Mouse (Mus musculus): ENCODE data around the gene Dedd. TPM values are rescaled to one million over a fixed set of nuclear protein-coding genes. Genes with fewer than 3 reads are reported as not detected.
"Not testable (repeated sequence)": the region's sequence is repeated elsewhere in the genome, so short reads cannot be mapped to it uniquely, and the experiment has no call there.

Dedd gene
- polyA plus RNA-seq, 1 experiment from 2014 or later = 54.3 TPM

DNA sequence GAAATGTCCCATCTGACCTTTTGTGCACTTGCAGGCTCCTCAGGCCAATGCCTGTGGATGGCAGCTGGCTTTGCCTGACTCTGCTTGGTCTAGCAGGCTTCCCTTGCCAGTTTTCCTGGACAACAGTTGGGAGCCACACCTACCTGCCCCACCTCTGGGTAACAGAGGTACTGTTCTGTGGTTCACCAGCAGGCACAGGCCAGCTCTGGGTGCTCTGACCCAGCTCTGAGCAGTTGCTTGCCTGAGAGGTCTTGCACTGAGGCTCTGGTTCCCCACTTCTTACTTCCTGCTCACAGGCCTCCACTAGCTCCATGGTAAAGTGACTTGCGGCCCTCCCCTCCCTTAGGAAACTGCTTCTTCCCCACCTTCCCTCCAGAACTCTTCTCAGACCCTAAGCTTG, 6.9 kb upstream of the Dedd start:
- H3K4me2 ChIP-seq (replicated peaks) = no peak overlapping the region
- H3K36me3 ChIP-seq = no peaks in the 10 kb centered on the region
- no peak overlapping the region for H3K4me3 ChIP-seq (replicated peaks)
- H3K9ac ChIP-seq (replicated peaks) = no peak overlapping the region
- H3K27ac ChIP-seq = no peak overlapping the region
- ATAC-seq = peak; percentile 70; the same call in 1 of the 2 replicates
- peaks cover 12% of the 10 kb centered on the region for H3K4me1 ChIP-seq (replicated peaks)
- no peaks in the 10 kb centered on the region for H3K9me3 ChIP-seq
- WGBS = 83% methylated on average over 1 of the region's 1 CpGs
- no peaks in the 10 kb centered on the region for H3K27me3 ChIP-seq

DNA sequence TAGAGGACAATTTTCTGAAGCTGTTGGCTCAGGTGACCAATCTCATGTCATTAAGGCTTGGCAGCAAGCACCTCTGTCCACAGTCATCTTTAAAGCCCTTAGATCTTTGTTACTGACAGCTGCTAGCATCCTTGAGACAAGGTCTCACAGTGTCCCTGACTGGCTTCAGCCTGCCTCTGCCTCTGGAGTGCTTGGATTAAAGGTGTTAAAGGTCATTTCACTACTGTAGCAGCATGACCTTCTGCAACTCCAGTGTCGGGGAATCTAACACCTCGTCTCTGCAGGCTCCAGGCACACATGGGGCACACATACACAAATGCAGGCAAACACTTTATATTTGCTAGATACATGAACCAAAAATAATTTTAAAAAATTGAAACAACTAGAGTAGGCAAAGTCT, 3.4 kb upstream of the Dedd start:
- Histone ChIP-seq H3K27ac (no peak overlapping the region), H3K27me3 (no peaks in the 10 kb centered on the region), H3K4me1 (replicated peaks) (peaks cover 32% of the 10 kb centered on the region), H3K36me3 (no peaks in the 10 kb centered on the region), H3K9me3 (no peaks in the 10 kb centered on the region), H3K9ac (replicated peaks) (no peak overlapping the region), H3K4me3 (replicated peaks) (no peak overlapping the region), H3K4me2 (replicated peaks) (no peak overlapping the region)
- 89% methylated on average over 2 of the region's 2 CpGs for WGBS
- no peak for ATAC-seq

DNA sequence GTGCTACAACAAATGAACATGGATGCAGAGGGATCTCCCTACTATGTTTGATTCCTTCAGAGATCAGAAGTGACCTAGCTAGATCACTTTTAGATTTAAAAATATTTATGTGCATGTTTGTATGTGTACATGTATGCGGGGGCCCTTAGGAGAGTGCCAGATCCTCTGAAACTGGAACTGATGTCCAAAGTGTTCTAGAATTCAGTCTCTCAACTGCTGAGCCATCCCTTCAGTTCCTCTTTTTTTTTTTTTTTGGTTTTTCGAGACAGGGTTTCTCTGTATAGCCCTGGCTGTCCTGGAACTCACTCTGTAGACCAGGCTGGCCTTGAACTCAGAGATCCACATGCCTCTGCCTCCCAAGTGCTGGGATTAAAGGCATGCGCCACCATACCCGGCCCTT, 2.4 kb upstream of the Dedd start:
- not testable (repeated sequence) for H3K27ac ChIP-seq; H3K9ac ChIP-seq (replicated peaks); H3K27me3 ChIP-seq; H3K4me2 ChIP-seq (replicated peaks); H3K36me3 ChIP-seq; H3K4me3 ChIP-seq (replicated peaks); H3K9me3 ChIP-seq; ATAC-seq
- WGBS = 89% methylated on average over 4 of the region's 4 CpGs
- peaks cover 43% of the 10 kb centered on the region for H3K4me1 ChIP-seq (replicated peaks)

DNA sequence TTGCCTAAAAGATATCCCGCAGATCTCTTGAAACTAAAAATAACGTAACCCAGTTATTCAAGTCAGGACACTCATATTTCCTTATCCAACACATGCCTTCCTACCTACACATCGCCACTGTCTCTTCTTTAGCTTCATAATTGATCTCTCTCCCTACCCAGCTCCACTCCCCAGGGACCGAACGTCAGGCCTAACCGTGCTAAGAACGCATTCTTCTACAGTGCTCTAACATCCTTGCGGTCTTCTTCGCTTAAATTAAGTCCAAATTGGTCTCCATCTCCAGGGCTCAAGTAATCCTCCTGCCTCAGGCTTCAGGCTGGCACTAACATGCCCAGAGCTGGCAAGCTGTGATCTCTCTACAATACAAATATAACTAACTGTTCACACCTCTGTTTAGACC, 701 bp upstream of the Dedd start:
- peak overlapping the region; percentile 72 for H3K4me2 ChIP-seq (replicated peaks)
- H3K27ac ChIP-seq = peak overlapping the region; percentile 98
- H3K9me3 ChIP-seq = no peaks in the 10 kb centered on the region
- H3K4me3 ChIP-seq (replicated peaks) = peak overlapping the region; percentile 85
- peaks cover 9% of the 10 kb centered on the region; the same call in 1 of the 2 replicates for H3K36me3 ChIP-seq
- 0 out of 2 replicates have a peak, but pooled peaks have one; percentile 0 for ATAC-seq
- H3K27me3 ChIP-seq = no peaks in the 10 kb centered on the region
- H3K4me1 ChIP-seq (replicated peaks) = peaks cover 55% of the 10 kb centered on the region
- H3K9ac ChIP-seq (replicated peaks) = peak overlapping the region; percentile 81
- WGBS = 34% methylated on average over 9 of the region's 9 CpGs

DNA sequence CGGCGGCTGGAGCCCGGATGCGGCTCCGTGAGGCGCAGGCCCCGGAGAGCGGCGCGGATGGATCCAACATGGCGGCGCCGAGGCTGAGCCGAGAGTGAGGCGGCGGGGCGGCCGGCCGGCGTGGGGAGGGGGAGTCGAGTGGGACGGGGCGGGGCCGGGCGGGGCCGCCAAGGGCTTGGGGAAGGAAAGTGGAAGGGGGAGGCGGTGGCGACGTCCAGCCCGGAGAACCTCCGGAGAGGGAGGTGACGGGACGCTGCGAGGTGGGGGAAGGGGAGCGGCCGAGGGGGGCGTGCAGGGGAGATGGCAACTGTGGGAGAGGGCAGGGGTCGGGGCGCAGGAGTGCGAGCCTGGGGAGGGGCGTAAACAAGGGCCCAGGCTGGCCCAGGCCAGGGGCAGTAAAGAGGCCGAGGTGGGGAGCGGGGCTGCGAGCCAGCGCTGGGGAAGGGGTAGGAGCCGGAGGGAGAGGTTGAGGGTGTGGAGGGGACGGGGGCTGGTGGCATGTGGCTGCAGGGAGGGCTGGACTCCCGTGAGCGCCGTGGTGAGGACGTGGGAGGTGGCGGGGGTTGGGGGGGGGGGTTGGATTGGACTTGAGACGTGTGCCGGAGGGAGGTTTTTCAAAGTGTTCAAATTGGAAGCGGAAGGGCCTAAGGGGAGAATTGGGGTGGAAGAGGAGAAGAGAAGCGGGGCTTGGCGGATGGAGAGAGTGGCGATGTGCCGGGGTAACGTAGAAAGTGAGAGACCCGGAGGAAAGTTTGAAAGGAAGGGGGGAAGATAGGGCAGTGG, 679 bp downstream of the Dedd start:
- Histone ChIP-seq H3K4me2 (replicated peaks) (peak overlapping the region; percentile 72), H3K9me3 (no peaks in the 10 kb centered on the region), H3K4me3 (replicated peaks) (peak overlapping the region; percentile 85), H3K9ac (replicated peaks) (peak overlapping the region; percentile 81), H3K27me3 (no peaks in the 10 kb centered on the region), H3K36me3 (peaks cover 17% of the 10 kb centered on the region), H3K27ac (peak overlapping the region; percentile 98), H3K4me1 (replicated peaks) (peaks cover 63% of the 10 kb centered on the region)
- WGBS = under 1% methylated on average over 55 of the region's 61 CpGs
- ATAC-seq = peak; percentile 89

DNA sequence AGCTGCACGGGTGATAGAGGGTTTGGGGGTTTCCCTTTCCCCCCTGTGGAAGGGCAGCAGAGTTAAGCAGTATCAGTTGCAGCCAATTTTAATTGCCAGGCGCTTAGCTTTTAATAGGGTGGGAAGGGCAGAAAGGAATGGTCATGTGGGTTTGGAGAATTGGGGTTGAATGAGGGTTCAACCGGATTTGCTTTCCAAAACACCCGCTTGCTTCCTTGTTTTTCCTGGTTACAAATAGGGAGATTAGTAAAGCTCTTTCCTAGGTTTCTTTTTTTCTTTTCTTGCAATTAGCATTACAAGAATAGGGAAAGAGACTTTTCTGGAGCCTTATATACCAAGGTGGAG, 1.2 kb downstream of the Dedd start:
- H3K9me3 ChIP-seq = no peaks in the 10 kb centered on the region
- WGBS = 1% methylated on average over 4 of the region's 4 CpGs
- H3K9ac ChIP-seq (replicated peaks) = peak overlapping the region; percentile 81
- H3K4me2 ChIP-seq (replicated peaks) = peak overlapping the region; percentile 72
- peaks cover 18% of the 10 kb centered on the region for H3K36me3 ChIP-seq
- H3K27ac ChIP-seq = peak overlapping the region; percentile 98
- peak overlapping the region; percentile 85 for H3K4me3 ChIP-seq (replicated peaks)
- ATAC-seq = no peak
- no peaks in the 10 kb centered on the region for H3K27me3 ChIP-seq
- peaks cover 63% of the 10 kb centered on the region for H3K4me1 ChIP-seq (replicated peaks)

DNA sequence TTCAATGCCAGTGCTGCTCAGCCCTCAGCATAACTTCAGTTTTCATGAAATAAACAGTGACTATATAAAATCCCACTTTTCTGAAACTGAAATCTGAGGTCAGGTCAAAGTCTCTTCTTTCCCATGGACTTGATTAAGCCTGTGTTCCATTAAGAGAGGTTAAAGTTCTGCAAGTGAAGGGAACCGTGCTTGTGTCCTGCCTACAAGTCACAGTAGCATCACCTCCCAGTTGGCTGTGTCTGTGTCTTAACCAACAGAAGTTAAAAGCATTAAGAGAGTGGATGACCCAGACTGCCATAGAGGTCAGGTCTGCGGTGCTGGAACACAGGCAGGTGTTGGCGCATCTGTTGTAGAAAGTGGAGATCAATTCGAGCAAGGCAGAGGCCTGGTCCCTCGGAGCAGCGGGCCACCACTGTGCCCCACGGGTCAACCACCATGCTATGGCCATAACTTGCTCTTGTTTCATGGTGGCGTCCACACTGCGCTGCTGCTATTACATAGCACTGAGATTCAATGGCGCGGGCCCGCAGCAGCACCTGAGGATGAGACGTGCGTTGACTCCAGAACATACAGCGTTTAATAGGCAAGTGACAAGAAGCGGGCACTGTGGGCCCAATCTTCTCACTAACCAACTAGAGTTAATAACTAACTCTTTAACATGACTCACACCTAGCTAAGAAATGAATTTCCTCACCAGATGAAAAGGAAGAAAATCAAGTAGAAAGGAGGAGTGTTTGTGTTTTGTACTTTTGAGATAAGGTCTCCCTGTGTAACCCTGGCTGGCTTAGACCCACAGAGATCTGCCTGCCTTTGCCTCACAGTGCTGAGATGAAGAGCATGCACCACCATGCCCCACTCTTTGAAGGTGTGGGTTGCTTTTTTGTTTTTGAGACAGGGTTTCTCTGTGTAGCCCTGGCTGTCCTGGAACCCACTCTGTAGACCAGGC, 13.6 kb downstream of the Dedd start:
- H3K36me3 ChIP-seq = peaks cover 60% of the 10 kb centered on the region
- no peak overlapping the region for H3K9ac ChIP-seq (replicated peaks)
- H3K27me3 ChIP-seq = no peaks in the 10 kb centered on the region
- no peak overlapping the region for H3K4me3 ChIP-seq (replicated peaks)
- H3K27ac ChIP-seq = no peak overlapping the region
- 95% methylated on average over 16 of the region's 16 CpGs for WGBS
- peaks cover 26% of the 10 kb centered on the region for H3K4me1 ChIP-seq (replicated peaks)
- H3K4me2 ChIP-seq (replicated peaks) = no peak overlapping the region
- ATAC-seq = no peak
- H3K9me3 ChIP-seq = no peaks in the 10 kb centered on the region

DNA sequence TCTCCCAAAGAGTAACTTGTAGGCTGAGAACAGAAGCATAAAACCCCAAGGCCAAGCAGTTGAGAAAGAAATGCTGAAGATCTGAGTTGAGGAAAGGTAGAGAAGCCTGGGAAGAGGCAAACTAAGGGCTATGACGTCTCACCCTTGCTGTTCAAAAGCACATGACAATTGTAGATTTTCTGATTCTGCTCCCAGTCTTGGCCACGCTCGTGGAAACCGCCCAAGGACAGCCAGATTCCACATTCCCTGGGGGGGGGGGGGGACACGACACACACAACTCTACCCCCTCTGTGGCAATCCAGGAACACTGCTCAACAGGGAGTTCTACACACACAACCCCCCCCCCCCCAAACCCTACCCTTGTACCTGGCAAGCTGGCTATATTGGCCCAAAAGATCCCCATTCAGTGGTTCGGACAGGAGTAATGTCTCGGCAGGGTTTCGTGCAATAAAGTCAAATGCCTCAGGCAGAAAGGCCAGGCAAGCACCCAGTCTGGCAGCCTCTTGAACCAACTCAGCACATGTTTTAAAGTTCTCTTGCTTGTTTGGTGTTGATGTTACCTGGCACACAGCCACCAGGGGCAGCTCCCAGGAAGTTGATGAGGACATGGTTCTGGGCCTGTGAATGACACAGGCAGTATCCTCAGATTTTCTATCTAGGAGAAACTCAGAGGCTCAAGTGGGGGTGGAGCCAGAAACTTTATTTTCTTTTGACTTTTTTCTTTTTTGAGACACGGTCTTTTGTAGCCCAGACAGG, 15.2 kb downstream of the Dedd start:
- no peak overlapping the region for H3K4me2 ChIP-seq (replicated peaks)

DNA sequence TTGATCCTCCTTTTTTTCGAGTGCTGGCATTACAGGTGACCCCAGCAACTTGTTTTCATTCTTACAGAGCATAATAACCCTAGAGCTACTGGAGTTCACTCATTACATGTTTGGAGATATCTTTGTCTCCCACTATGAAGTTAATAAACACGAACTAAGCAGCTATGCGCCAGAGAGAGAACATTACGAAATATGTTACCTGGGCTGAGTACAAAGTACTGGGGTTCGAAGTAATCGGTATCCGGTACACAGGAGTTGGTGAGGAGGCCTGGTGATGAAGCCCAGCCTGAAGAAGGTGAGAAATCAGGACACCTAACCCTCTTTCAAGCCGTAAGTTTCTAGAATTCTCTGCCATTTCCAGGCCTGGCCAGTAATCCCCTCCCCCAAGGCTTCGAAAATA, 15.8 kb downstream of the Dedd start:
- Histone ChIP-seq H3K4me3 (replicated peaks) (peak overlapping the region; percentile 88), H3K36me3 (peaks cover 42% of the 10 kb centered on the region), H3K4me1 (replicated peaks) (peaks cover 36% of the 10 kb centered on the region), H3K27me3 (no peaks in the 10 kb centered on the region), H3K9ac (replicated peaks) (peak overlapping the region; percentile 85), H3K9me3 (no peaks in the 10 kb centered on the region), H3K27ac (no peak overlapping the region), H3K4me2 (replicated peaks) (peak overlapping the region; percentile 84)
- ATAC-seq = no peak
- WGBS = 79% methylated on average over 9 of the region's 9 CpGs

More for the DNA sequence above, 15.2 kb downstream of the Dedd start:
- no peak overlapping the region for H3K9ac ChIP-seq (replicated peaks)
- H3K9me3 ChIP-seq = no peaks in the 10 kb centered on the region
- H3K36me3 ChIP-seq = peaks cover 48% of the 10 kb centered on the region
- WGBS = 89% methylated on average over 8 of the region's 9 CpGs
- H3K27ac ChIP-seq = no peak overlapping the region
- ATAC-seq = no peak
- no peak overlapping the region for H3K4me3 ChIP-seq (replicated peaks)
- no peaks in the 10 kb centered on the region for H3K27me3 ChIP-seq
- peaks cover 35% of the 10 kb centered on the region for H3K4me1 ChIP-seq (replicated peaks)

DNA sequence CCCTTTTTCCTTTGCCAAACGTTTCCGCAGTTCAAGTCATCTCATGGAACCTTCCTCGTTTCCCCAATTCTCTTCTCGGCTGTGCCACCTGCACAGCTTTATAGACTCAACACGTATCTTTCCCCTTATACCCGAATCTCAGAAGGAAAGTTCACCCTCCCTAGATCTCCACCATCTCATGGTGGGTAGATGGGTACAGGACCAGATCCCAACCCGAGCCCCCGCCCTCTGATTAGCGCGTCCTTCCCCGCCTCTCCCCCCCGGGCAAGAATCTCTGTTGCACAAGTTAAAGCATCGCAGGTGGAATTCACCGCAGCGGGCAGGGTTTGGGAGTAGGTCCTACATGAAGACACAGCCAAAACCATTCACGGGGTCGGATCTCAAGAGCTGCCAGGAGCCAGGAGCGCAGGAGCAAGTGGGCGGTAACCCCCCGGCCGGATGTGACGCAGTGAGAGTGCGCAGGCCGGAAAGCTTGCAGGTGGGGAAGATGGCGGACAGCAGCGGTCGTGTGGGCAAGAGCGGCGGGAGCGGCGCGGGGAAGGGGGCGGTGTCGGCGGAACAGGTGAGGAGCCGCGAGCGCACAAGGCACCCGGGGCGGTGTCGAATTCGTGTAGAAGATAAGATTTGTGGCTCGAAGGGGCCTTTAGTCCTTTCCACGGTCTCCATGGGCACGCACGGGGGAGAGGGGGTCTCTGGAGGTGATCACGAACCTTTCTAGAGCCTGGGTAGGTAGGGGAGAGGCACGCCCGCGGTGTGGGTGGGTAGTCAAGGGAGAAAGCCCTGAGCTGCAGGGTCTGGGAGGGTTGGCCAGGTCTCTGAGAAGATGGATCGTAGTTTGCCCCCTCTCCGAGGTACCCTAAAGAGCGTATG, 16.5 kb downstream of the Dedd start, which contains the start of the genes Nit1 and Pfdn2:
Gene Nit1 (minus strand): TSS at position 422 of the 870 bp plus-strand sequence.
Gene Pfdn2 (plus strand): TSS at position 446 of the 870 bp plus-strand sequence.
- peaks cover 34% of the 10 kb centered on the region for H3K36me3 ChIP-seq
- WGBS = under 1% methylated on average over 53 of the region's 53 CpGs
- H3K9ac ChIP-seq (replicated peaks) = peak within 1 kb of the TSS; percentile 85
- no peaks in the 10 kb centered on the region for H3K27me3 ChIP-seq
- peak within 1 kb of the TSS; percentile 67 for H3K27ac ChIP-seq
- H3K4me1 ChIP-seq (replicated peaks) = peaks cover 36% of the 10 kb centered on the region
- H3K4me3 ChIP-seq (replicated peaks) = peak within 1 kb of the TSS; percentile 88
- peak; percentile 96 for ATAC-seq
- H3K9me3 ChIP-seq = no peaks in the 10 kb centered on the region
- peak within 1 kb of the TSS; percentile 84 for H3K4me2 ChIP-seq (replicated peaks)

DNA sequence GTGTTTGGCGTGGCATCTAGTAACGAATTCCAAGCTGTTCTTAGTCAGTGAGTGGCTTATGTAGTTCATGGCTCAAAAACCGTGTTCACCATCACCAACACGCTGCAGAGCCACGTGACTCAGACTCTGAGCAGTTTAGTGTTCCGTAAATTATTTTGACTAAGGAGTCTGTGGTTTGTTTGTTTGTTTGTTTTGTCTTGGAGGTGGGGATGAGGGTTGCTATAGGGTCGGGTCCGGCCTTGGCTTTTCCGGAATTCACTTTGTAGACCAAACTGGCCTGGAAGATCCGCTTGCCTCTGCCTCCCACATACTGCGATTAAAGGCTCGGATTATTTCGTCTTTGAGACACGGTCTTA, 17.1 kb downstream of the Dedd start:
- WGBS = under 1% methylated on average over 14 of the region's 14 CpGs
- H3K27me3 ChIP-seq = no peaks in the 10 kb centered on the region
- H3K4me2 ChIP-seq (replicated peaks) = peak overlapping the region; percentile 84
- peaks cover 36% of the 10 kb centered on the region for H3K4me1 ChIP-seq (replicated peaks)
- H3K9ac ChIP-seq (replicated peaks) = peak overlapping the region; percentile 85
- ATAC-seq = no peak; the same call in 1 of the 2 replicates
- peaks cover 28% of the 10 kb centered on the region for H3K36me3 ChIP-seq
- H3K9me3 ChIP-seq = no peaks in the 10 kb centered on the region
- peak overlapping the region; percentile 67 for H3K27ac ChIP-seq
- peak overlapping the region; percentile 88 for H3K4me3 ChIP-seq (replicated peaks)
